Mouse (Mus musculus): ENCODE data around the gene Entpd2.

- TF ChIP-seq USF1 (IDR thresholded peaks at IDR 0.05; ENCODE audit: low read depth) (no peak), CTCF (IDR thresholded peaks at IDR 0.05; ENCODE audit: control insufficient read depth, insufficient read depth, insufficient read length) (no peak), CEBPB (IDR thresholded peaks at IDR 0.05; ENCODE audit: low read depth) (no peak), MYOD1 (IDR thresholded peaks at IDR 0.05; ENCODE audit: control insufficient read depth, insufficient read length, low read depth) (no peak), MAX (IDR thresholded peaks at IDR 0.05) (no peak), MYOG (IDR thresholded peaks at IDR 0.05; ENCODE audit: control insufficient read depth, extremely low read depth, insufficient read length) (no peak), FOSL1 (IDR thresholded peaks at IDR 0.05; ENCODE audit: insufficient read depth, low read length, poor library complexity, severe bottlenecking) (no peak)
Measured at GRCm38 (mm10) chr2:25431308-25431855, 35.7 kb downstream of the Entpd2 start.

Measured in C2C12 (cell line).